Mouse (Mus musculus): ENCODE results near the gene Ankar. TPM values are rescaled to one million over a fixed set of nuclear protein-coding genes. Genes with fewer than 3 reads are reported as not detected.

The Ankar gene
- polyA plus RNA-seq, 1 experiment from 2014 or later, result not detected

Other genes starting within 250 kb of the Ankar start
- gene March4, start 163.6 kb downstream of the Ankar start, polyA plus RNA-seq (2016; fragmentation: Nextera tagmentation; extraction: Ambion mirVana), result not detected in 2 replicates
- 18.5 and 18.7 TPM in 2 replicates for gene Smarcal1, start 117.3 kb downstream of the Ankar start, polyA plus RNA-seq (2016; fragmentation: Nextera tagmentation; extraction: Ambion mirVana)
- 1,106 and 1,125 TPM in 2 replicates for gene Rpl37a, start 10.7 kb upstream of the Ankar start, polyA plus RNA-seq (2016; fragmentation: Nextera tagmentation; extraction: Ambion mirVana)
- 91.7 and 93.5 TPM in 2 replicates for gene Igfbp2, start 123.9 kb upstream of the Ankar start, polyA plus RNA-seq (2016; fragmentation: Nextera tagmentation; extraction: Ambion mirVana)
- gene Igfbp5, start 174.3 kb upstream of the Ankar start, polyA plus RNA-seq (2016; fragmentation: Nextera tagmentation; extraction: Ambion mirVana), result 179 and 184 TPM in 2 replicates